Mouse (Mus musculus) adrenal gland, adult (tissue): ENCODE data around the gene Pear1.
A peak's percentile ranks its signal among the peaks of the same experiment; 100 is the strongest.

ENCODE experiments used
- DNase-seq, 2 experiments: peaks; one replicate each; pipeline ENCODE4 v3.0.0; 2022 to 2023; ENCODE audit warnings: low spot score in 1 of 2; ENCODE audit not compliant: inconsistent age in 2 of 2

The Pear1 gene

DNA sequence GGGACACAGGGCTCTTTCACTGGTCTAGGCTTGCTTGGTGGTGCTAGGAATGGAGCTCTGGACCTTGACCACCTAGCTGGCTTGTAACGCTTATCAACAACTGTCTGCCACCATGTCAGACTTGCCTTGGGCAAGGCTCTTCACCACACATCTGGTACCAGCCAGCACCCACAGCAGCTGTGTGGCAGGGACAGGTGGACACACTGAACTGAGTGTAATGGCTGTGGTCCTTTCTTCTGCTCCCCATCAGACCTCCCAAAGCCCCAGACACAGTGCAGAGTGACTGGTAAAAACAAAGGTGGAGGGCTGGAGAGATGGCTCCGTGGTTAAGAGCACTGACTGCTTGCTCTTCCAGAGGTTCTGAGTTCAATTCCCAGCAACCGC is 57.8 kb downstream of the Pear1 start:
- no peak for DNase-seq

DNA sequence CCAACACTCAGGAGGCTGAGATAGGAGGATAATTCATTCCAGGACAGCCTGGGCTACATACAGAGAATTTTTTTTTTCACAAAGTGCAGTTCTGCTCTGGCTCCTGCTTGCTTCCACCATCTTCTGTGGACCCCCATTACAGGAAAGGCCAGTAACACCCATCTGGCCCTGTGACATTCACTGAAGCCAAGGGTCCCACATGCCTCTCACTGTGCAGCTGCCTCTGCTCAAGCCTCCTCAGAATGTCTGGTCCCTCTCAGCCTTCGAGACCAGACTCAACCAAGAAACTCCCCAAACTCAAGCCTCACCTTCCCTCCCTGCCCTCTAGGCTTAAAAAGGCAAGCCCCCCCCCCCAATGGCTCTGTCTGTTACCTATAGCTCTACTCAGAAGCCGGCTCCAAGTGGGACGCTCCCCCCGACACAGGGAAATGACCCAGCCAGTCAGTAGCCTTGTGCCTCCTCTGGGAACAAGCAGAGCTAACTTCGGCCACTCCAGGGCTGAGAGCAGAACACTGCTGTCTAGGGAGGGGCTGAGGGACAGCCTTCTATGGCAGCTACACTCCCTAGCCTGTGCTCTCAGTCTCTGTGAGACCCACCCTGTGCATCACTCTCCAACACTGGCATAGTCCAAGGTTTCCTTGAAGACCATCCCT is 58.3 kb downstream of the Pear1 start:
- no peak for DNase-seq

DNA sequence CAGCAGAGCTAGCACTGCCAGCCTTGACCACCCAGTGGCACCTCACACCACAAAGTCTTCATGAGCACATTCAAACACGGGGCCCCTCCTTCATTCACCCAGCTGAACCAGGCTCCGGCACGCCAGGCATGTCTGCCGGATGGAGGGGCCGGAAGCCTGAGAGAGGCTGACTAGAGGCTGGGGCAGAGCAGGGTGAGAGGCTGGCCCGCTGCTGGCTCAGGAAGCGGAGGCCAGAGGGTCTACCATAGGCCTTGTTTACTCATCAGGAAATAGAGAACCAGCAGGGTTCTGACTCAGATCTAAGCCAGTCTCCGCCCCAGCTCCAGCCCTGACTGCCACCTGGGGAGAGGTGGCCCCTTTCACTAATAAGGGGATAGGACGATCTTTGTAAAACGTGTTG is 59.0 kb downstream of the Pear1 start:
- peak; percentile 63 to 74 for DNase-seq

- DNase-seq, result peak in 1 of 2 experiments; percentile 47
Observed at GRCm38 (mm10) chr3:87764506-87764905, 59.6 kb downstream of the Pear1 start.

- peak; percentile 66 to 79 for DNase-seq
Observed at GRCm38 (mm10) chr3:87763683-87764289, 60.3 kb downstream of the Pear1 start.

DNA sequence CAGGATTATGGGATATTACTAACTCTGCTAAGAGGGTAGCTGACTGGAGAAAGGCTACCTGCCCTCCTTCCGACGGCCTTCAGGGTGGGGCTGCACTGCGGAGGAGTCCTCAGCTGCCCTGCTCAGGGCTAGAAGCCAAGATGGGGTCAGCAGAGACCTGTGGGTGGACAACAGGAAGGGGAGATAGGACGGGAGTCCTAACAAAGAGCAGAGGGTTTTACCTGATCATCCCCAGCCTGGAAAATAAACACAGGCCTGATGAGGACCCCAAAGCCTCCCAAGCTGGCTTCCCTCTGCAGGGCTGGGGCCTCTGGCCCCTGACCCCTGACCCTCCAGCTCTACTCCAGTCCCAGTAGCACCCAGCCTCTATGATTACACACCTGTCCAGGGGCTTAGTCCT is 60.9 kb downstream of the Pear1 start:
- DNase-seq, result peak in 1 of 2 experiments; percentile 28

- no peak for DNase-seq
Observed at GRCm38 (mm10) chr3:87761408-87762375, 62.4 kb downstream of the Pear1 start.

GRCm38 (mm10) chr3:87758641-87759040 is 65.5 kb downstream of the Pear1 start:
- DNase-seq, result peak; percentile 57 to 69

DNA sequence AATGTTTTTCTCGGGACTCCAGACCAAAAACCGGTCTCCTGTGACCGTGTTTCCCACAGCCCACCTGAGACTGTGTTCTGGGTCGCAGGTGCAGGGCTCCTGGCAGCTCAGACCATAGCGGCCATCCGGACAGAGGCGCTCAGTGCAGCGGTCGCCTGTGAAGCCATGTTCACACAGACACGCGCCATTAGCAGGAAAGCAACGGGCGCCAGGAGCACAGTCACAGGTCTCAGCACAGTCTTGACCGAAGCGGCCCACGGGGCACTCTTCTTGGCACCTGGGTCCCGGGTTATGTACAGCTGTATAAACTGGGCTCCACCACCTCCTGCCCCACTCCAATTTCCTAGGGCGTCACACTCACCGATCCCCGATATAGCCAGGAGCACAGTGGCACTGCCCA is 67.6 kb downstream of the Pear1 start:
- no peak for DNase-seq

DNA sequence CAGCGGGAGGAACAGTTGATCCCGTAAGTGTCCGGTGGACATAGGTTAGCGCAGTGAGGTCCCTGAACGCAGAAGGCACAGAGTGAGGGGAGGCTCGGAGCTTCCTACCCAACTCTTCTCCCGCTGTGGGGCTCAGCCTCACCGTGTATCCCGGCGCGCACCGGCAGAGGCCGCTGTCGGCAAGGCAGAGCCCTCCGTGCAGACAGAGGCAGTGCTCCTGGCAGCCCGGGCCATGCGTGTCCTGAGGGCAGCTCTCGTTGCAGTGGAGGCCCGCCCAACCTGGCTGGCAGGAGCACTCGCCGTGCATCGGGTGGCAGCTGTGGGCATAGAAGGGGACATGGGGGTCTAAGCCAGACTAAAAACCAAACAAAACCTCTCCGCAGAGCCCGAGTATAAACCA is 68.1 kb downstream of the Pear1 start:
- DNase-seq, result peak; percentile 84 to 95

GRCm38 (mm10) chr3:87753829-87754228 is 70.3 kb downstream of the Pear1 start:
- DNase-seq, result no peak

DNA sequence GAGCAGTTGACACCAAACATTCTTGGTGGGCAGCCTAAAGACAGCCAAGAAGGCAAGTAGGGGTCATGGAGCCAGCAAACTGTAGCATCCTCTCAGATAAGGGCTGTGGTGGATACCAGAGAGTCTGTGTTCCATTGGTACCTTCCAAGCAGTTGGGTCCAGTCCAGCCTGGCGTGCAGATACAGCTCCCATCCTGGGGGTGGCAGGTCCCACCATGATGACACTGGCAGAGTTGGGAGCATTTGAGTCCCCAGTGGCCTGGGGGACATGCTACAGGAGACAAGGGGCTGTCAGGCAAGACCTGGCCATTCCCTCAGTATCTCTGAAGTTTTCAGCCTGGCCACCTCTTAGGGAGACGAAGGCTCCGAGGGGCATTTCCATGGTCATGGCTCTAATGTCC is 71.5 kb downstream of the Pear1 start:
- DNase-seq, result no peak

GRCm38 (mm10) chr3:87749977-87750376 is 74.1 kb downstream of the Pear1 start:
- DNase-seq, result peak in 1 of 2 experiments; percentile 28

GRCm38 (mm10) chr3:87749036-87749435 is 75.1 kb downstream of the Pear1 start:
- DNase-seq, result peak; percentile 61 to 88

- peak in 1 of 2 experiments; percentile 56 for DNase-seq
Observed at GRCm38 (mm10) chr3:87748431-87748830, 75.7 kb downstream of the Pear1 start, which contains the start of gene Lrrc71. TSS of gene Lrrc71 (minus strand) at chr3:87748625.

DNA sequence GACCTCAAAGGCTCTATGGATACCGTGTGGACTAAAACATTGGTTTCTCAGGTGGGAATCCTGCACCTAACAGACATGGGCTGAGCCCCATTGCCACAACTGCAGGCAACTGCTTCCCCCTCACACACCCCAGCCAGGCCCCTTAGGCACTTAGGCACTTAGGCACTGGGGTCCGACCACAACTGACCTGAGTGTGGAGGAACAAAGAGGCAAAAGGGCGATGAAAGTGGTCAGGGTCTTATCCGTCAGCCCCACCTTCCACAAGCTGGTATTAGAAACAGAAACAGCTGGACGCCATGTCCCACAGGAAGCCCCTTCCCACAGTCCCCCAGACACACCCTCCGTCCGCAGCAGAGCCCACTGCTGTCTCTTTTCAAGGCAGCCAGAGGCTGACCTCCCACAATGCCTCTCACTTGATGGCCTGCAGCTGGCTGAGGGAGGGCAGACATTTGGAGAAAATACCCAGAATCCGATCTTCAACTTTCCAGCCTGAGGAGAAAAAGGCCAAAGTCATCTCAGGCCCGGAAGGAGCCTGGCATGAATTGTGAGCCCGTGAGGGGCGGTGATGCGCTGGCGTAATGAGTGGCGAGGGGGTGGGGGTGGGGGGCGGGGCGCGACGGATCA is 79.0 kb downstream of the Pear1 start:
- DNase-seq, result peak in 1 of 2 experiments; percentile 32

- no peak for DNase-seq
Observed at GRCm38 (mm10) chr3:87743927-87744326, 80.2 kb downstream of the Pear1 start.

- DNase-seq, result no peak
Observed at GRCm38 (mm10) chr3:87742735-87743134, 81.4 kb downstream of the Pear1 start.

- peak in 1 of 2 experiments; percentile 81 for DNase-seq
Observed at GRCm38 (mm10) chr3:87742013-87742412, 82.1 kb downstream of the Pear1 start.

GRCm38 (mm10) chr3:87738906-87739305 is 85.2 kb downstream of the Pear1 start:
- peak; percentile 73 to 87 for DNase-seq

DNA sequence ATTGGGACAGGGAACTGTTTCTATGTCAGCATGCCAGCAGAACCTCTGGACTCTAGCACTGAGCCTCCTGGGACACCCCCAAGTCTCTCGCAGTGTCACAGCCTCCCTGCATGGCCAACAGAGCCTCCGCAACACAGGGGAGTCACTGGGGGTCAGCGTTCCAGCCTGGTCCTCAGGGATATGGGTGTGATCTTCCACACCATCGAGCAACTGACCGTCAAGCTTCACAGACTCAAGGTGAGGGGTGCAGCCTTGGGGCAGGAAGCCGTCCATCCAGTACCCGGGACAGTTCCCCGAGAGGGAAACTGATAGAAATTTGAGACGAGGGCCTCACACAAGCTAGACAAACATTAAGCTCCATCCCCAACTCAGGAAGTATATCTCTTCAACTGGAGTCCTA is 88.8 kb downstream of the Pear1 start:
- peak in 1 of 2 experiments; percentile 35 for DNase-seq
